Mouse (Mus musculus) thymus, adult 2 months (tissue): ENCODE data around the gene Entpd2. TPM values are rescaled to one million over a fixed set of nuclear protein-coding genes. Genes with fewer than 3 reads are reported as not detected.

Experiments
- DNase-seq: peaks from one replicate; pipeline ENCODE4 v3.0.0; 2021
- H3K27ac ChIP-seq: fragments of 200-500 bp; 2 replicates; pipeline ENCODE4 v1.5.1; 2012; ENCODE audit warnings: low read length, control low read depth; ENCODE audit not compliant: control insufficient read depth, insufficient read depth
- H3K27me3 ChIP-seq: fragments of 200-500 bp; 2 replicates; pipeline ENCODE4 v1.6.1; 2012; ENCODE audit warnings: mild to moderate bottlenecking, low read length, moderate library complexity, mixed read lengths; ENCODE audit not compliant: control insufficient read depth, insufficient read depth
- H3K36me3 ChIP-seq: fragments of 200-500 bp; 2 replicates; pipeline ENCODE4 v1.6.1; 2012; ENCODE audit warnings: mild to moderate bottlenecking, low read length, moderate library complexity; ENCODE audit not compliant: control insufficient read depth, insufficient read depth
- H3K4me1 ChIP-seq: fragments of 200-500 bp; replicated peaks from 2 replicates; pipeline ENCODE4 v1.6.1; 2012; ENCODE audit warnings: low read length; ENCODE audit not compliant: control insufficient read depth, insufficient read depth
- H3K4me3 ChIP-seq: fragments of 200-500 bp; 2 replicates; pipeline ENCODE4 v1.5.1; 2012; ENCODE audit warnings: mild to moderate bottlenecking, low read length, control low read depth, moderate library complexity; ENCODE audit not compliant: control insufficient read depth, insufficient read depth
- CTCF ChIP-seq: fragments of 200-500 bp; IDR thresholded peaks from 2 replicates; pipeline ENCODE4 v1.5.1; 2012; ENCODE audit warnings: mild to moderate bottlenecking, control low read depth, low read length, moderate library complexity, borderline replicate concordance; ENCODE audit not compliant: control insufficient read depth, poor library complexity, insufficient read depth; ENCODE audit errors: extremely low read depth
- POLR2A ChIP-seq: fragments of 200-500 bp; IDR thresholded peaks from 2 replicates; pipeline ENCODE4 v1.6.1; 2012; ENCODE audit warnings: mild to moderate bottlenecking, low read length, control low read depth, moderate library complexity; ENCODE audit not compliant: control insufficient read depth, poor library complexity, insufficient read depth; ENCODE audit errors: extremely low read depth
- WGBS: fragments of 180-500 bp; shearing (Covaris S2); methylation state at CpG from one replicate; pipeline ENCODE4 v1.1.7; 2018; 5-methylcytosine and 5-hydroxymethylcytosine counted together
- polyA plus RNA-seq: library from polyadenylated mRNA; depleted of rRNA; stranded (reverse); fragments of >200 nt; gene quantifications from 2 replicates; pipeline ENCODE4 v1.2.3, GENCODE M21; 2012; rRNA removed

Gene Entpd2
- polyA plus RNA-seq, 1 experiment = 14.0 TPM

DNA sequence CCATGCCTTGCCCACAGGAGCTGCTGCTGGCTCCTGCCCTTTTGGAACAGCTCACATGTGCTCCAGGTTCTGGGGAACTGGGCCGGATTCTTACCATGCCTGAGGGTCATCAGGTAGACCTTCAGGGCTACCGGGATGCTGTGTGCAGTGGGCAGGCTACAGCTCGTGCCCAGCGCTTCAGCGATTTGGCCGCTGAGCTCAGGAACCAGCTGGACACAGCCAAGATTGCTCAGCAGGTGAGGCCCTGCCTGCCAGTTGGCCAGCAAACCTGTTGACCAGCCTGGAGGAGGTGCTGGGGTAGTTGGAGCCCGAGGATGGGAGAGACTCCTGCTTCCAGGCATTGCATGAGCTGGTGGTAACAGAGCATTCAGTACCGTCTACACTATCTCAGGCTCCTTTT is 38.6 kb downstream of the Entpd2 start:
- DNase-seq = no peak
- peaks cover 5% of the 10 kb centered on the region for H3K4me1 ChIP-seq
- H3K36me3 ChIP-seq = no peaks in the 10 kb centered on the region
- no peak for TF ChIP-seq CTCF
- TF ChIP-seq POLR2A = no peak
- no peak overlapping the region for H3K4me3 ChIP-seq
- 97% methylated on average over 8 of the region's 8 CpGs for whole genome bisulfite sequencing
- no peak overlapping the region for H3K27ac ChIP-seq
- no peaks in the 10 kb centered on the region for H3K27me3 ChIP-seq

DNA sequence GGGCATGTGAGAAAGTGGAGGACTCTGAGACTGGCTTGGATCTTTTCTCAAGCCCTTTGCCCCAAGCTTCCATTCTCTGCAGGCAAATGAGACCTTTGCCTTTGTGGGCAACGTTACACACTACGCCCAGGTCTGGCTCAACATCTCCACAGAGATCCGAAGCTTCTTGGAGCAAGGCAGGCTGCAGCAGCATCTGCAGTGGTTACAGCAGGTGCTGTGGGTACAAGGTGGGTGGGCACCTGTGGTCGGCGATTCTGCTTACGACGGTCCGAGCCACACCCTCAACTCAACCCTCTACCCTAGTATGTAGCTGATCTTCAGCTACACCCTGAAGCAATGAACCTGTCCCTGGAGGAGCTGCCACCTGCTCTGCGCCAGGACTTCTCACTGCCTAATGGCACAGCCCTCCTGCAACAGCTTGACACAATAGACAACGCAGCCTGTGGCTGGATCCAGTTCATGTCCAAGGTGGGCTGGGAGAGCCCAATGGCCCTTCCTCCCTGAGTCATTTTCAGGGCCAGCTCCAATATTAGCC is 40.7 kb downstream of the Entpd2 start:
- WGBS = 67% methylated on average over 10 of the region's 10 CpGs
- H3K27me3 ChIP-seq = no peaks in the 10 kb centered on the region
- H3K36me3 ChIP-seq = no peaks in the 10 kb centered on the region
- TF ChIP-seq CTCF (no peak), POLR2A (no peak)
- no peaks in the 10 kb centered on the region for H3K4me1 ChIP-seq
- no peak for DNase-seq
- H3K4me3 ChIP-seq = no peak overlapping the region
- H3K27ac ChIP-seq = no peak overlapping the region

DNA sequence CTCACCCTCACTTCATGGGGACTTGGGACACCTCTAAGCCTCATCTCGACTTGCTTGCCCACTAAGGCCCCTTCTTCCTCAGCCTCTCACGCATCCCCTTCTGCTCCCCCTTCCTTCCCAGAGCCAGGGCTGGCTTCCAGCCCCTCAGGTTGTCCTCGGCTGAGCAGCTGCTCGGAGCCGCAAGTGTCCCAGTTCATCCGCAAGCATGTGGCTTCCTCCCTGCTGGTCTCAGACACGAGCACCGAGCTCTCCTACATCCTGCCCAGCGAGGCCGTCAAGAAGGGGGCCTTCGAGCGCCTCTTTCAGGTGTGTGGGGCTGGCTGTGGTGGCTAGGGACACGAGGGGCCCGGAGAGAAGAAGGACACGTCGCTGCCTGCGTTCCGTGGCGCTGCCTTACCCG is 45.4 kb downstream of the Entpd2 start:
- Histone ChIP-seq H3K4me3 (no peak overlapping the region), H3K27ac (no peak overlapping the region), H3K4me1 (no peaks in the 10 kb centered on the region), H3K27me3 (no peaks in the 10 kb centered on the region), H3K36me3 (no peaks in the 10 kb centered on the region)
- DNase-seq = no peak
- TF ChIP-seq CTCF = no peak
- no peak for TF ChIP-seq POLR2A
- WGBS = 98% methylated on average over 20 of the region's 20 CpGs

DNA sequence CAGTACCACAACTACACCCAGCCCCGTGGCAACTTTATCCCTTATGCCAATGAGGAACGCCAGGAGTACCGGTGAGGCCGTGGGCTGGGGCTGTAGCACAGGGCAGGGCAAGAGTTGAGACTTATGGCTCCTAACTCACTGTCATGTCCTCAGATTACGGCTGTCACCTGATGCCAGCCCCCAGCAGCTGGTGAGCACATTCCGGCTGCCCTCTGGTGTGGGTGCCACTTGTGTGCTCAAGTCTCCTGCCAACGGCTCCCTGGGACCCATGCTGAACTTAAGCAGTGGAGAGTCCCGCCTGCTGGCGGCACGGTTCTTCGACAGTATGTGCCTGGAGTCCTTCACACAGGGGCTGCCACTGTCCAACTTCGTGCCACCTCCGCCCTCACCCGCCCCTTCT is 47.0 kb downstream of the Entpd2 start:
- no peaks in the 10 kb centered on the region for H3K27me3 ChIP-seq
- H3K4me3 ChIP-seq = no peak overlapping the region
- H3K27ac ChIP-seq = no peak overlapping the region
- H3K4me1 ChIP-seq = no peaks in the 10 kb centered on the region
- TF ChIP-seq CTCF = no peak
- TF ChIP-seq POLR2A = no peak
- 96% methylated on average over 14 of the region's 14 CpGs for WGBS
- no peak for DNase-seq
- H3K36me3 ChIP-seq = no peaks in the 10 kb centered on the region

Other genes with a start within 250 kb of the Entpd2 start
- 13.7 and 16.9 TPM in 2 replicates for gene Nrarp, start 215.1 kb upstream of the Entpd2 start, polyA plus RNA-seq
- gene Tor4a, start 199.0 kb upstream of the Entpd2 start, polyA plus RNA-seq = 90.6 and 94.7 TPM in 2 replicates
- gene Nelfb, start 184.4 kb upstream of the Entpd2 start, polyA plus RNA-seq = 105 and 115 TPM in 2 replicates
- 0.12 TPM in 1 of 2 replicates, not detected in the other for gene Stpg3, start 181.2 kb upstream of the Entpd2 start, polyA plus RNA-seq
- 0.11 and 0.12 TPM in 2 replicates for gene Fam166a, start 177.1 kb upstream of the Entpd2 start, polyA plus RNA-seq
- 613 and 694 TPM in 2 replicates for gene Tubb4b, start 171.2 kb upstream of the Entpd2 start, polyA plus RNA-seq
- gene Slc34a3, start 161.5 kb upstream of the Entpd2 start, polyA plus RNA-seq = 0.05 and 0.15 TPM in 2 replicates
- gene Rnf224, start 159.1 kb upstream of the Entpd2 start, polyA plus RNA-seq = 0.05 TPM in 1 of 2 replicates, not detected in the other
- 3.6 and 4.5 TPM in 2 replicates for gene Rnf208, start 153.6 kb upstream of the Entpd2 start, polyA plus RNA-seq
- gene Cysrt1, start 153.4 kb upstream of the Entpd2 start, polyA plus RNA-seq = 1.6 and 2.1 TPM in 2 replicates
- 41.1 and 43.0 TPM in 2 replicates for gene AL732309.1, start 149.0 kb upstream of the Entpd2 start, polyA plus RNA-seq
- 66.1 and 79.1 TPM in 2 replicates for gene Tmem203, start 140.4 kb upstream of the Entpd2 start, polyA plus RNA-seq
- 24.4 and 25.9 TPM in 2 replicates for gene Tprn, start 133.3 kb upstream of the Entpd2 start, polyA plus RNA-seq
- 164 and 182 TPM in 2 replicates for gene Ssna1, start 123.4 kb upstream of the Entpd2 start, polyA plus RNA-seq
- 141 and 144 TPM in 2 replicates for gene Anapc2, start 123.4 kb upstream of the Entpd2 start, polyA plus RNA-seq
- gene Tmem210, start 107.7 kb upstream of the Entpd2 start, polyA plus RNA-seq = 0.35 TPM in 1 of 2 replicates, not detected in the other
- 1.0 and 1.6 TPM in 2 replicates for gene Lrrc26, start 106.0 kb upstream of the Entpd2 start, polyA plus RNA-seq
- gene Grin1, start 76.7 kb upstream of the Entpd2 start, polyA plus RNA-seq = 0.50 TPM in 2 replicates
- 23.1 and 26.3 TPM in 2 replicates for gene Man1b1, start 63.5 kb upstream of the Entpd2 start, polyA plus RNA-seq
- 24.5 and 25.6 TPM in 2 replicates for gene Dpp7, start 39.5 kb upstream of the Entpd2 start, polyA plus RNA-seq
- 23.0 and 24.4 TPM in 2 replicates for gene Uap1l1, start 30.2 kb upstream of the Entpd2 start, polyA plus RNA-seq
- gene Sapcd2, start 23.6 kb upstream of the Entpd2 start, polyA plus RNA-seq = 29.7 and 45.2 TPM in 2 replicates
- gene Npdc1, start 3.5 kb downstream of the Entpd2 start, polyA plus RNA-seq = 28.4 and 30.8 TPM in 2 replicates
- gene Fut7, start 27.4 kb downstream of the Entpd2 start, polyA plus RNA-seq = 1.9 and 2.0 TPM in 2 replicates
- gene Abca2, start 32.8 kb downstream of the Entpd2 start, polyA plus RNA-seq = 86.6 and 100 TPM in 2 replicates
- gene Clic3, start 61.0 kb downstream of the Entpd2 start, polyA plus RNA-seq = 11.6 and 17.3 TPM in 2 replicates
- 165 and 192 TPM in 2 replicates for gene Paxx, start 65.2 kb downstream of the Entpd2 start, polyA plus RNA-seq
- gene Ptgds, start 74.2 kb downstream of the Entpd2 start, polyA plus RNA-seq = 4.4 and 13.8 TPM in 2 replicates
- not detected in 2 replicates for gene Lcn12, start 98.0 kb downstream of the Entpd2 start, polyA plus RNA-seq
- gene Fbxw5, start 104.9 kb downstream of the Entpd2 start, polyA plus RNA-seq = 59.2 and 77.5 TPM in 2 replicates
- gene C8g, start 105.8 kb downstream of the Entpd2 start, polyA plus RNA-seq = 4.7 and 5.0 TPM in 2 replicates
- gene Traf2, start 151.1 kb downstream of the Entpd2 start, polyA plus RNA-seq = 47.7 and 49.9 TPM in 2 replicates
- gene Edf1, start 162.0 kb downstream of the Entpd2 start, polyA plus RNA-seq = 142 and 152 TPM in 2 replicates
- gene Mamdc4, start 179.0 kb downstream of the Entpd2 start, polyA plus RNA-seq = 18.9 and 25.8 TPM in 2 replicates
- 73.6 and 94.7 TPM in 2 replicates for gene Phpt1, start 179.3 kb downstream of the Entpd2 start, polyA plus RNA-seq
- gene Ajm1, start 185.9 kb downstream of the Entpd2 start, polyA plus RNA-seq = 7.0 and 7.4 TPM in 2 replicates
- gene Rabl6, start 212.6 kb downstream of the Entpd2 start, polyA plus RNA-seq = 83.4 and 89.6 TPM in 2 replicates
- gene Ccdc183, start 221.8 kb downstream of the Entpd2 start, polyA plus RNA-seq = not detected in 2 replicates
- gene Tmem141, start 226.1 kb downstream of the Entpd2 start, polyA plus RNA-seq = 4.9 and 12.3 TPM in 2 replicates
- gene Fcna, start 232.2 kb downstream of the Entpd2 start, polyA plus RNA-seq = 7.8 TPM in 2 replicates